Mouse (Mus musculus) cortical plate, adult 2 months (tissue): ENCODE results near the gene Arrb2. TPM values are rescaled to one million over a fixed set of nuclear protein-coding genes. Genes with fewer than 3 reads are reported as not detected.

Source experiments
- H3K27ac ChIP-seq: fragments of 200-500 bp; 2 replicates; pipeline ENCODE4 v1.5.1; 2012; ENCODE audit warnings: low read length, control low read depth, inconsistent platforms; ENCODE audit not compliant: insufficient read depth
- H3K4me1 ChIP-seq: fragments of 200-500 bp; 2 replicates; pipeline ENCODE4 v1.6.1; 2011; ENCODE audit warnings: low read length; ENCODE audit not compliant: control insufficient read depth, insufficient read depth
- H3K4me3 ChIP-seq: fragments of 200-500 bp; 2 replicates; pipeline ENCODE4 v1.5.1; 2011; ENCODE audit warnings: mild to moderate bottlenecking, low read length, control low read depth; ENCODE audit not compliant: insufficient read depth
- CTCF ChIP-seq: fragments of 200-500 bp; IDR thresholded peaks from 2 replicates; pipeline ENCODE4 v1.5.1; 2011; ENCODE audit warnings: mild to moderate bottlenecking, control low read depth, low read length; ENCODE audit not compliant: insufficient read depth; ENCODE audit errors: extremely low read depth
- POLR2A ChIP-seq: fragments of 200-500 bp; IDR thresholded peaks from 2 replicates; pipeline ENCODE4 v1.6.1; 2011; ENCODE audit warnings: mild to moderate bottlenecking, low read length, control low read depth; ENCODE audit not compliant: insufficient read depth; ENCODE audit errors: extremely low read depth
- polyA plus RNA-seq: library from polyadenylated mRNA; depleted of rRNA; stranded (reverse); fragments of >200 nt; gene quantifications from 2 replicates; pipeline ENCODE4 v1.2.3, GENCODE M21; 2012; rRNA removed

The Arrb2 gene
- polyA plus RNA-seq, 1 experiment, result 58.1 TPM

DNA sequence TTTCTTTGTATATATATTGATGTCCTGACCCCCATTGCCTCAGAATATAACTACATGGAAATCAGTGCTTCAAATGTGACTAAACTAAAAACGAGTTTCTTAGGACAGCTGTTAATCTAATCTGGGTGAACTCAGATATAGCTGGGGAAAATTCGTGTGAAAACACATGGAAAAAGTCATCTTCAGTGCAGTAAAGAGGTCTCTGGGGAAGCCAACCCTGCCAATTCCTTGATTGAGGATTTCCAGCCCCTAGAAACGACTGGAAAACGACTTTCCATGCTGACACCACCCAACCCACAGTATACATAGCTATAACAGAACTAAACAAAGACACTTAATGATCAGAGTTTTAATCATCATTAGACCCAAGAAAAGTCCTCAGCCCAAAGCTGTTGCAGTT is 55.4 kb downstream of the Arrb2 start:
- TF ChIP-seq POLR2A (no peak), CTCF (no peak)
- H3K4me3 ChIP-seq, result no peak overlapping the region
- no peaks in the 10 kb centered on the region for H3K4me1 ChIP-seq
- no peak overlapping the region for H3K27ac ChIP-seq

- no peak for TF ChIP-seq POLR2A
- no peak for TF ChIP-seq CTCF
- Histone ChIP-seq H3K4me1 (no peaks in the 10 kb centered on the region), H3K27ac (peak overlapping the region; percentile 37; the same call in 1 of the 2 replicates), H3K4me3 (no peak overlapping the region)
These were observed 56.7 kb downstream of the Arrb2 start for GRCm38 (mm10) chr11:70489138-70489537.

GRCm38 (mm10) chr11:70489684-70490083 is 57.2 kb downstream of the Arrb2 start:
- TF ChIP-seq CTCF, result no peak
- TF ChIP-seq POLR2A, result no peak
- H3K4me3 ChIP-seq, result no peak overlapping the region
- peak overlapping the region; percentile 21; the same call in 1 of the 2 replicates for H3K27ac ChIP-seq

More at GRCm38 (mm10) chr11:70489684-70490083, 57.2 kb downstream of the Arrb2 start:
- H3K4me1 ChIP-seq, result no peaks in the 10 kb centered on the region

Other genes starting within 250 kb of the Arrb2 start
- gene Slc16a11, start 219.9 kb upstream of the Arrb2 start, polyA plus RNA-seq, result 57.4 and 62.1 TPM in 2 replicates
- 6.2 and 6.3 TPM in 2 replicates for gene Slc16a13, start 211.6 kb upstream of the Arrb2 start, polyA plus RNA-seq
- 1.2 and 1.4 TPM in 2 replicates for gene Bcl6b, start 202.8 kb upstream of the Arrb2 start, polyA plus RNA-seq
- 65.5 and 68.4 TPM in 2 replicates for gene 0610010K14Rik, start 194.7 kb upstream of the Arrb2 start, polyA plus RNA-seq
- 10.0 and 10.4 TPM in 2 replicates for gene Gm21988, start 192.8 kb upstream of the Arrb2 start, polyA plus RNA-seq
- gene Rnasek, start 192.8 kb upstream of the Arrb2 start, polyA plus RNA-seq, result 330 and 337 TPM in 2 replicates
- gene Alox12, start 177.3 kb upstream of the Arrb2 start, polyA plus RNA-seq, result 1.5 and 1.6 TPM in 2 replicates
- 0.08 TPM in 1 of 2 replicates, not detected in the other for gene Alox12e, start 110.0 kb upstream of the Arrb2 start, polyA plus RNA-seq
- 0.06 and 0.10 TPM in 2 replicates for gene Alox15, start 80.6 kb upstream of the Arrb2 start, polyA plus RNA-seq
- gene Pelp1, start 22.6 kb upstream of the Arrb2 start, polyA plus RNA-seq, result 19.0 and 20.2 TPM in 2 replicates
- 14.8 and 15.4 TPM in 2 replicates for gene Med11, start 19.3 kb downstream of the Arrb2 start, polyA plus RNA-seq
- 0.44 and 0.47 TPM in 2 replicates for gene Zmynd15, start 26.8 kb downstream of the Arrb2 start, polyA plus RNA-seq
- 1.7 and 2.4 TPM in 2 replicates for gene Cxcl16, start 27.3 kb downstream of the Arrb2 start, polyA plus RNA-seq
- 0.44 and 0.95 TPM in 2 replicates for gene Tm4sf5, start 72.6 kb downstream of the Arrb2 start, polyA plus RNA-seq
- 0.23 and 0.34 TPM in 2 replicates for gene Vmo1, start 82.0 kb downstream of the Arrb2 start, polyA plus RNA-seq
- not detected in 2 replicates for gene Gltpd2, start 86.6 kb downstream of the Arrb2 start, polyA plus RNA-seq
- 240 and 248 TPM in 2 replicates for gene Psmb6, start 92.7 kb downstream of the Arrb2 start, polyA plus RNA-seq
- gene Gm40193, start 100.3 kb downstream of the Arrb2 start, polyA plus RNA-seq, result not detected in 2 replicates
- 21.4 and 24.4 TPM in 2 replicates for gene Pld2, start 107.4 kb downstream of the Arrb2 start, polyA plus RNA-seq
- 318 and 325 TPM in 2 replicates for gene Mink1, start 130.2 kb downstream of the Arrb2 start, polyA plus RNA-seq
- not detected in 2 replicates for gene 4930544D05Rik, start 183.2 kb downstream of the Arrb2 start, polyA plus RNA-seq
- 0.19 and 0.27 TPM in 2 replicates for gene Chrne, start 186.6 kb downstream of the Arrb2 start, polyA plus RNA-seq
- not detected in 2 replicates for gene Gp1ba, start 206.5 kb downstream of the Arrb2 start, polyA plus RNA-seq
- 124 and 128 TPM in 2 replicates for gene Rnf167, start 214.6 kb downstream of the Arrb2 start, polyA plus RNA-seq
- gene Slc25a11, start 214.8 kb downstream of the Arrb2 start, polyA plus RNA-seq, result 139 and 143 TPM in 2 replicates
- 270 and 277 TPM in 2 replicates for gene Pfn1, start 222.0 kb downstream of the Arrb2 start, polyA plus RNA-seq
- 26.4 and 26.6 TPM in 2 replicates for gene Eno3, start 224.6 kb downstream of the Arrb2 start, polyA plus RNA-seq
- gene Spag7, start 236.8 kb downstream of the Arrb2 start, polyA plus RNA-seq, result 74.5 and 81.9 TPM in 2 replicates